18 mouse cellular contexts compared by ENCODE assay signal in the genomic region with DNA sequence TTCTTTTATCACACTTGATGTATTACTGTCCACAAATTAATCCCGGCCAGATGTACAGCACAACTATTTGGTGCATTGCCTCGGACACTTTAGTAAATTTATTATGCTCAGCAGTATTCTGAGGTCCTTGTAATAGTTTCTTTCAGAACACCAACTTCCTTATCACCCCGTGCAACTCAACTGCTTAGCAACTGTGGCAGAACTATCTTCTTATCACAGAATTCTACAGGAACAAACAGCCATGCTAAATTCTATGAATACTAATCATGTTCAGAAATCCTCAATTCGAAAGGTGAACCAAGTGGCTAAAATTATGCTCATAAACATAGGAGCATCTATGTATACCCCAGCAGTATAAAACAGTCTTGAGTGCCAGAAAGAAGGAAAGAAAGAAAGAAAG. TPM values are rescaled to one million over a fixed set of nuclear protein-coding genes. Genes with fewer than 3 reads are reported as not detected.
A peak's percentile ranks its signal among the peaks of the same experiment; 100 is the strongest.
DNase-seq lines count a peak whose midpoint lies in the region; ATAC-seq and TF ChIP-seq lines count a peak whose summit lies in the region.
"Had no signal": no experiment of that assay in that cellular context is flagged by ENCODE, and none has a peak within 500 bp of the region (broad histone marks: within the 10 kb centered on the region; RNA-seq: fewer than 3 reads in every experiment).

No protein-coding gene starts in this region.

- no peak for TF ChIP-seq CTCF in cortical plate, adult 2 months (IDR thresholded peaks at IDR 0.05; ENCODE audit: extremely low read depth, insufficient read depth, low read length)
- TF ChIP-seq CTCF in liver, postnatal 0 days (IDR thresholded peaks at IDR 0.05; ENCODE audit: low read depth): no peak

- TF ChIP-seq POLR2A in cortical plate, adult 2 months (IDR thresholded peaks at IDR 0.05; ENCODE audit: extremely low read depth, insufficient read depth, low read length): no peak

- peak; percentile 64 for TF ChIP-seq EP300 in liver, postnatal 0 days (IDR thresholded peaks at IDR 0.05; ENCODE audit: low read depth)

- H3K9me3 ChIP-seq in erythroblast, embryonic 14.5 days (ENCODE audit: control insufficient read depth, low read length): 0 out of 2 replicates have a peak, but pooled peaks cover 3% of the 10 kb centered on the region
- no peaks in the 10 kb centered on the region for H3K9me3 ChIP-seq in kidney, embryonic 15.5 days (replicated peaks)
- H3K9me3 ChIP-seq in liver, postnatal 0 days (ENCODE audit: low read length): no peaks in the 10 kb centered on the region
- H3K9me3 ChIP-seq: embryonic facial prominence, embryonic 15.5 days; limb, embryonic 13.5 days had no signal

- no peak overlapping the region for H3K27ac ChIP-seq in kidney, embryonic 15.5 days
- no peak overlapping the region for H3K27ac ChIP-seq in cortical plate, adult 2 months (ENCODE audit: insufficient read depth, low read length)
- no peak overlapping the region for H3K27ac ChIP-seq in liver, postnatal 0 days (ENCODE audit: low read depth)
- H3K27ac ChIP-seq: embryonic facial prominence, embryonic 15.5 days; limb, embryonic 13.5 days had no signal

- no peaks in the 10 kb centered on the region for H3K36me3 ChIP-seq in erythroblast, embryonic 14.5 days (ENCODE audit: control insufficient read depth)
- no peaks in the 10 kb centered on the region for H3K36me3 ChIP-seq in kidney, embryonic 15.5 days
- no peaks in the 10 kb centered on the region for H3K36me3 ChIP-seq in liver, postnatal 0 days (replicated peaks; ENCODE audit: insufficient read depth, low read length)
- H3K36me3 ChIP-seq: embryonic facial prominence, embryonic 15.5 days; limb, embryonic 13.5 days had no signal

- 63% methylated on average over 4 of the region's 4 CpGs for WGBS in kidney, embryonic 15.5 days
- 44% methylated on average over 4 of the region's 4 CpGs for WGBS in liver, postnatal 0 days (ENCODE audit: insufficient replicate concordance)

- H3K4me1 ChIP-seq in erythroblast, embryonic 14.5 days (ENCODE audit: control insufficient read depth): peaks cover 31% of the 10 kb centered on the region
- H3K4me1 ChIP-seq in kidney, embryonic 15.5 days: no peaks in the 10 kb centered on the region
- no peaks in the 10 kb centered on the region; the same call in 1 of the 2 replicates for H3K4me1 ChIP-seq in cortical plate, adult 2 months (ENCODE audit: control insufficient read depth, insufficient read depth, low read length)
- no peaks in the 10 kb centered on the region for H3K4me1 ChIP-seq in liver, postnatal 0 days (ENCODE audit: insufficient read depth)
- H3K4me1 ChIP-seq: limb, embryonic 13.5 days had no signal

- DNase-seq in kidney, adult 18-20 months: no peak
- no peak for DNase-seq in liver, postnatal 0 days
- DNase-seq in heart, adult 8-10 months (ENCODE audit: low spot score): no peak
- DNase-seq in spleen, adult 18-20 months: no peak
- DNase-seq: adrenal gland, postnatal 14 days; cerebellum, postnatal 14 days; heart, postnatal 36 days; kidney, adult 8-10 months; lung, postnatal 14 days; right cerebral cortex, postnatal 25 days; thymus, adult 18-20 months had no signal

- peak overlapping the region; percentile 83; the same call in 1 of the 2 replicates for H3K4me2 ChIP-seq in kidney, embryonic 15.5 days
- H3K4me2 ChIP-seq in liver, postnatal 0 days (ENCODE audit: low read depth, low read length): peak overlapping the region; percentile 79
- H3K4me2 ChIP-seq: embryonic facial prominence, embryonic 15.5 days; heart, embryonic 11.5 days had no signal

- ATAC-seq in erythroblast, adult 5-6 weeks (replicated peaks; ENCODE audit: low FRiP score, poor library complexity, severe bottlenecking): no peak
- no peak for ATAC-seq in kidney, embryonic 15.5 days (replicated peaks; ENCODE audit: low FRiP score)
- no peak for ATAC-seq in liver, postnatal 0 days

- H3K27me3 ChIP-seq in erythroblast, embryonic 14.5 days (ENCODE audit: control insufficient read depth): peaks cover 2% of the 10 kb centered on the region; the same call in 1 of the 2 replicates
- peaks cover 53% of the 10 kb centered on the region for H3K27me3 ChIP-seq in kidney, embryonic 15.5 days
- H3K27me3 ChIP-seq in liver, postnatal 0 days (ENCODE audit: insufficient read depth, low read length): 0 out of 2 replicates have a peak, but pooled peaks cover 4% of the 10 kb centered on the region

- H3K9ac ChIP-seq in kidney, embryonic 15.5 days: no peak overlapping the region
- H3K9ac ChIP-seq in liver, postnatal 0 days (replicated peaks): no peak overlapping the region
- H3K9ac ChIP-seq: embryonic facial prominence, embryonic 15.5 days; limb, embryonic 13.5 days had no signal

- H3K4me3 ChIP-seq in erythroblast, embryonic 14.5 days (replicated peaks): peak overlapping the region; percentile 77
- H3K4me3 ChIP-seq in kidney, embryonic 15.5 days (replicated peaks): no peak overlapping the region
- peak overlapping the region; percentile 27; the same call in 1 of the 2 replicates for H3K4me3 ChIP-seq in cortical plate, adult 2 months (ENCODE audit: insufficient read depth, low read length)
- no peak overlapping the region for H3K4me3 ChIP-seq in liver, postnatal 0 days (ENCODE audit: low read depth, low read length)
- H3K4me3 ChIP-seq: limb, embryonic 13.5 days had no signal

RNA-seq across cellular contexts. Expression of a gene that starts 1.7 kb away (rescaled TPM):
- polyA plus RNA-seq in erythroblast, embryonic 14.5 days (2012): 0.01 and 0.02 TPM in 2 replicates
- total RNA-seq in erythroblast, adult 5-6 weeks (2015; ENCODE audit: low replicate concordance): 2.5 and 3.1 TPM in 2 replicates
- 1.5 and 2.5 TPM in 2 replicates for total RNA-seq in erythroblast, adult 5-6 weeks (2017; ENCODE audit: low replicate concordance)
- 1.5 and 2.0 TPM in 2 replicates for polyA plus RNA-seq in kidney, embryonic 15.5 days (2015; fragmentation: Nextera tagmentation; extraction: Ambion mirVana)
- 34.8 and 35.2 TPM in 2 replicates for polyA plus RNA-seq in cortical plate, adult 2 months (2012; rRNA removed)
- polyA plus RNA-seq in liver, postnatal 0 days (2015; fragmentation: Nextera tagmentation; extraction: Ambion mirVana): 0.90 and 1.1 TPM in 2 replicates
- 1 to 10 TPM; 1.1 to 2.1 (median 1.3) TPM for total RNA-seq in heart, adult 8-10 months (2022)

Comparison
In these comparisons a context has a peak if more than half of its experiments do, and no peak if none do; other contexts are left out.
1. H3K4me3 ChIP-seq: peak in erythroblast, embryonic 14.5 days (single experiment) and cortical plate, adult 2 months (single experiment); none in kidney, embryonic 15.5 days (single experiment) and liver, postnatal 0 days (single experiment).
2. RNA of a gene that starts 1.7 kb away (polyA plus RNA-seq): 34.8 to 35.2 TPM in cortical plate, adult 2 months; 1.5 to 2.0 TPM in kidney, embryonic 15.5 days, 0.90 to 1.1 TPM in liver, postnatal 0 days and 0.01 to 0.02 TPM in erythroblast, embryonic 14.5 days; every median in the first group is over 10 times any median in the second.